Mouse (Mus musculus) ovary, postnatal 10 days (tissue): ENCODE data around the gene Tbl2.

Experiments
- DNase-seq: peaks from one replicate; pipeline ENCODE4 v3.0.0; 2022; ENCODE audit warnings: low spot score

The Tbl2 gene

GRCm38 (mm10) chr5:135149820-135150178, 342 bp downstream of the Tbl2 start:
- DNase-seq = peak; percentile 21

DNA sequence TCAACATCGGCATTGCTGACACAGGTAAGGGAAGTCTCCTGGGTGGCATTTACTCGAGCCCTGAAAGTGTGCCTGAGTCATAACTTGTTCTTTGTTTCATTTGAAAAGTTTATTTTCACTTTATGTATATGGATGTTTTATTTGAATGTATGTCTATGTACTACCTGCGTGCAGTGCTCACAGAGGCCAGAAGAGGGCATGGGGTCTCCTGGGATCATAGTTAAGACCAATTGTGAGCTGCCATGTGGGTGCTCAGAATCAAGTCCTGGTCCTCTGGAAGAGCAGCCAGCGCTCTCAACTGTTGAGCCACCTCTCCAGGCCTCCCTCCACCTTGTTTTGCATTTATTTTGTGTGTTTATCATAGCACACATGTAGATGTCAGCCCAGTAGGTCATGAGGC, 7.0 kb downstream of the Tbl2 start:
- no peak for DNase-seq

DNA sequence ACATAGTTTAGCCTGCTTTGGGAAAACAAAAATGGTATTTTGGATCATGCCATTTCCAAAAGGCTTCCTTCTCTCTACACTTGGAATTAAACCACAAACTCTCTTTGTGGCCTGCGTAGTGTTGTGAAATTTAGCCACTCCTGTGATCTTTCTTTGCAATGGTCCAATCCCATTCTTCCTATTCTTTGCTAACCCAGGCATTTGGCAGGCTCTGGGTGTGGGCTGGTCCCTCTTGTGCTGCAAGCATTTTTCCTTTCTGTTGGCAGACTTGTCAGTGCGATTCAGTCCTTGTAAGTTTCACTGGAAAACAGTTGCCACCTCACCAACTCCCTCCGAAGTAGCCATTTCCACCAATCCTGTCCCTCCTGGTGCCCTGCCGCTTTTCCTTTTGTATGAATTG, 11.8 kb downstream of the Tbl2 start:
- DNase-seq = no peak

GRCm38 (mm10) chr5:135161650-135162049, 12.2 kb downstream of the Tbl2 start:
- DNase-seq = no peak

- no peak for DNase-seq
These were observed 12.9 kb downstream of the Tbl2 start for GRCm38 (mm10) chr5:135162361-135162760.

DNA sequence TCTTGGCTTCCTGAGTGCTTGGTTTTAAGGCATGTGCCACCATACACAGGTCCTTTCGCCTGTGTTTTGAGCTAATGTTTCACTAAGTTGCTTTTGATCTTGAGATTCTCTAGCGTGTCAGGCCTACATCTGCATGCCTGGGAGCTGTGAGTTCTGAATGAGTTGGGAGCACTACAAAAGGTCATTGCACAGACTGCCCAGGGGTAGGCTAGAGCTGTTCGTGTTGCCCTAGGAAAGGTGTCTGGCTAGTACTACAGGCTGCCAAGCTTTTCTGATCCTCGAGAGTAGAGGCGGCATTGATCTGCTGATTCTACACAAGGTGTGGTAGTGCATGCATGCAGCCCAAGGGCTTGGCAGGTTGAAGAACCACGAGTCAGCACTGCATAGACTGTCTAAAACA, 13.4 kb downstream of the Tbl2 start:
- no peak for DNase-seq

GRCm38 (mm10) chr5:135166909-135167308, 17.5 kb downstream of the Tbl2 start:
- no peak for DNase-seq

DNA sequence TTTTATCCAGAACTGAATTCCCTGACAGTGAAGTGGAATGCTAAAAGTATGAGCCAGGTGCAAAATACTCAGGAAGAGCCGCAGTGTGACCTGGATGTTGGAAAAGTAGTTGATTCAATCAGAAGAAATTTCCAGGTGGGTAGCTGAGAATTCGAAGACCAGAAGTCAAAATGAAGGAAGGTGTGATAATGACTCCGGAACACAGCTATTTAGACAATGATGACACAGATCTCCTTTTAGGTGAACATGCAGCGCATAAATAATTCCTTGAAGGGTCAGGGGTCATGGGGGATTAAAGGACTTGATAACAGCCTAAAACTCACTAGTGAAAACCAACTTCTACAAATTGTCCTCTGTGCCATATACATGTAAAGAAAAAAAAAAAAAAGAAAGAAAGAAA, 18.0 kb downstream of the Tbl2 start:
- no peak for DNase-seq

DNA sequence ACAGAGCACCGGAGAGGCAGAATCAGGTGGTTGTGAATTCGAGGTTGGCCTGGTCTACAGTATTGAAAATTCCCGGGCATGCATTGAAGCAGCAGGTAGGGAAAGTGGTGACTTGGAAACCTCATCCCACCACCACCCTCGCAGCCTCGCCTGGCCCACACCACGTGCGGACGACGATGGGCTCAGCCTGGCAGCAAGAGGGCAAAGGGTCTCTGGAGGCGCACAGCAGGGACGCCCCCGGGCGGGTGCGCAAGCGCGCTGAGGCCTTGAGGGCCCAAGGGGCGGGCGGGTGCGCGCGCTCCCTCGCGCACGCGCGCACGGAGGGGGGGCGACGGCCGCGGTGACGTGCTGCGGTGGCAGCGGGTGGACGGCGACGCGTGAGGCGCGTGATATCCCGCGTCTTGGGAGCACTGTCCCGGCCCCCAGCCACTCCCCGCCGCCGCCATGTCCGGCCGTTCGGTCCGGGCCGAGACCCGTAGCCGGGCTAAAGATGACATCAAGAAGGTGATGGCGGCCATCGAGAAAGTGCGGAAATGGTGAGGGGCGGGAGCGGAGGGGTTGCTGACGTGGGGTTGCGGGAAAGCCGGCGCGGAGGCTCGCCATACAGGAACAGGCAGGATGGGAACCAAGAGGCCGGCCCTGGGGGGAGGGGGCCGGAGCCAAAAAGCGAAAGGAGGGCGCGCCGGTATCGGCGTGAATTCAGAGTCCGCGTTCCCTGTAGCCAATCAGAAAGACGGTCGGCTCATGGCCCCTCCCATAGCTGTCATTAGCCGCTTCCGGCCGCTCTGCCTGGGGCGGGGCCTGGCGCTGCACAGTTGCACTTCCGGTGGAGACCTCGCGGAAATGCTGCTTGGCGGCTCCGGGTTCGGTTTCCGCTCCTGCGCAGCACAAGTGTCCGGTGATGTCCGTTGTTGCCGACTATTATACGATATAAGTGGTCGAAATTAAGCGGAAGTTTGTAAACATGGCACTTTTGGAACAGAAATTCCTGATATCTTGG, 18.9 kb downstream of the Tbl2 start, which contains the start of gene Bcl7b:
Bcl7b (plus strand) TSS at position 221 of the 1,000 bp plus-strand sequence.
- peak; percentile 83 for DNase-seq

DNA sequence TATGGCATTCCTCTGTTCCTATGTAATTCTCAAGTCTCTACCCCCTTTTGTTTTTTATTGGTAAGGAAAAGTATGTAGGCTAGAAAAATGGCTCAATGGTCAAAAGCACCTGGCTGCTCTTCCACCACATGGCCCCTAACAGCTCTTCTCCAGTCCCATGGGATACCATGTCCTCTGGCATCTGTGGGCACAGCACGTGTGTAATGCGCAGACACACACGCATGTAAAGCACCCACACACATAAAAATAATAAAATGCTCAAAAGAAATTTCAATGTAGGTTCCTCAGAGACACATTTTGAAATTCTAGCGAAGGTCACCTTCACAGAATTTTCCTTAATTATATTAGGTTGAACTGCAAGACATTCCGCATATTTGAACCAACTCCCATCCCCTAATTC, 20.0 kb downstream of the Tbl2 start:
- no peak for DNase-seq

- no peak for DNase-seq
These were observed 22.3 kb downstream of the Tbl2 start for GRCm38 (mm10) chr5:135171688-135172220.

GRCm38 (mm10) chr5:135172986-135173385, 23.5 kb downstream of the Tbl2 start:
- no peak for DNase-seq

DNA sequence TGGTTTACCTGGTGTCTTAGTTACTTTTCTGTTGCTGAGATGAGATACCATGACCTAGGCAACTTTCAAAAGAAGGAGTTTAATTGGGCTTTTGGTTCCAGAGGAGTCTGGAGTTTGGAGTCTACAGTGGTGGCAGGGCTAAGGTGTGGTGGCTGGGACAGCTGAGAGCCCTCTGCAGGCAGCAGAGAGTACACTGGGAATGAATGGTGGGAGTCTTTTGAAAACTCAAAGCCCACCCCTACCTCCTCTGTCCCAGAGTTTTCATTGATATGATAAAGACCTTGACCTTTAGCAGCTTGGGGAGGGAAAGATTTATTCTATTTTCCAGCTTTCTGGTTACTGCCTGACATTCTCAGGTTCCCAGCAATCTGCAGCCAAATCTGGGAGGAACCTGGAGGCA, 25.6 kb downstream of the Tbl2 start:
- DNase-seq = no peak

DNA sequence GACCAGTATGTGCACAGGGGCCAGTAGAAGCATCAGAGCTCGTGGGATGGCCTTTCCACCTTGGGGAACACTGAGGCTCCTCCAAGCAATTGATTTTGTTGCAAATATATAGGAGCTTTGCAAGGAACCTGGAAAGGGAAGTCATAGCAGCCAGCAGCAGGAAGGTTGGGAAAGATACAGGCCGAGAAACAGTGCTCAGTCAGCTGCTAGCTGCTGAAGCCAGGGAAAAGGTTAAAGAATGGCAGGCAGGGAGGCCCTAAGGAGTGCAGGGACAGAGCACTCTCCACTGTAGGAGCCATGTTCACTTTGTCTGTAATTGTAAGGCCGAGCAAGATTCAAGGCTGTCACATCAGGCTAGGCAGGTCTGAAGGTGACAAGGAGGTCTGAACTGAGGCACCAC, 29.1 kb downstream of the Tbl2 start:
- DNase-seq = no peak

DNA sequence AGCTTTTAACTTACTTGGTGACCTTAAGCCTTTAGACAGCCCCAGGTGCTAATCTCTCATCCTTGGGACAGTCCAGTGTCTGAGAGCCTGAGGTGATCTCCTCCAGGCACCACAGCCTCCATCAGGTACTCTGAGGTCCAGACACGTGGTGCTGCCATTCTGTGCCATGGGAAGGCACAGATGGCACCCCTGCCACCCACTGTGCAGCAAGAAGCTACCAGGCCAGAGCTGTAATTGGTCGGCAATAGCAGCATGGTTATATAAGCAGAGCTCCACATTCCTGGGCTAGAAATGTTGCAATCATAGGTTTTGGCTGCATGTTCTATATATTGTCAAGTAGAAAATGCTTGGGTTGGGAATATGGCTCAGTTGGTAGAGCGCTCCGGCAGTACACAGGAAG, 29.5 kb downstream of the Tbl2 start:
- no peak for DNase-seq

- DNase-seq = no peak
These were observed 30.2 kb downstream of the Tbl2 start for GRCm38 (mm10) chr5:135179616-135180015.

- no peak for DNase-seq
These were observed 31.3 kb downstream of the Tbl2 start for GRCm38 (mm10) chr5:135180796-135181195.

GRCm38 (mm10) chr5:135181776-135182175, 32.3 kb downstream of the Tbl2 start:
- no peak for DNase-seq

GRCm38 (mm10) chr5:135183131-135183861, 33.8 kb downstream of the Tbl2 start:
- DNase-seq = no peak

DNA sequence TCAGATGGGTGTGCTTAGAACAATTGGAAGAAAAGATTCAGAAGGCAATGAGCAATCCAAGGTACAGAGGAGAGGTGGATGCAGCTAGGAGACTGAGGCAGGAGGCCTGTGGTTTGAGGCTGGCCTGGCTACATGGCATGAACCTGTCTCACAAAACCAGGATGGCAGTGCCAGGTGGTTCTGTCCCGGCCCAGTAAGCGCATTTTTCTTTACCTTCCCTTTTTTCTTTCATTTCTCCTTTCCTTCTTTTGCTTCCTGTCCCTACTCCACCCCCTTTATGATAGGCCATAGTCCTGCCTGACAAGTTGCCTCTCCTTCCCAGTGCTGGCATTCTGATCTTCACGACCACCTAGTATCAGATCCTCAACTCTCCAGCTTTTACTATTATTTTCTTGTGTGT, 35.6 kb downstream of the Tbl2 start:
- DNase-seq = no peak

- DNase-seq = no peak
These were observed 36.1 kb downstream of the Tbl2 start for GRCm38 (mm10) chr5:135185596-135185995.

DNA sequence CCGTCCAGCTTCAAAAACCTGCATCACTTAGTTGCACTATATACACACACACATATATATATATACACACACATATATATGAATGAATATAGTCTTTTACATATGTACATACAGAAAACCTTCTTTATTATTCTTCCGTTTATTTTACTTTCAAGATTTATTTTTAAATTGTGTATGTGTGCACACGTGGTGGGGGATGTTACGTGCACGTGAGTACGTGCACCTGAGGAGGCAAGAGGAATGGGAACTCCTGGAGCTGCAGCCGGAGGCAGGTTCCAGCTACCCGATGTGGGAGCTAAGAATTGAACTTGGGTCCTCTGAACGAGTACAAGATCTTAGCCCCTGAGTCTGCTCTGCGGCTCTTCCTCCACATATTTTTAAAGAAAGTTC, 36.8 kb downstream of the Tbl2 start:
- DNase-seq = no peak
